In the genomic region with DNA sequence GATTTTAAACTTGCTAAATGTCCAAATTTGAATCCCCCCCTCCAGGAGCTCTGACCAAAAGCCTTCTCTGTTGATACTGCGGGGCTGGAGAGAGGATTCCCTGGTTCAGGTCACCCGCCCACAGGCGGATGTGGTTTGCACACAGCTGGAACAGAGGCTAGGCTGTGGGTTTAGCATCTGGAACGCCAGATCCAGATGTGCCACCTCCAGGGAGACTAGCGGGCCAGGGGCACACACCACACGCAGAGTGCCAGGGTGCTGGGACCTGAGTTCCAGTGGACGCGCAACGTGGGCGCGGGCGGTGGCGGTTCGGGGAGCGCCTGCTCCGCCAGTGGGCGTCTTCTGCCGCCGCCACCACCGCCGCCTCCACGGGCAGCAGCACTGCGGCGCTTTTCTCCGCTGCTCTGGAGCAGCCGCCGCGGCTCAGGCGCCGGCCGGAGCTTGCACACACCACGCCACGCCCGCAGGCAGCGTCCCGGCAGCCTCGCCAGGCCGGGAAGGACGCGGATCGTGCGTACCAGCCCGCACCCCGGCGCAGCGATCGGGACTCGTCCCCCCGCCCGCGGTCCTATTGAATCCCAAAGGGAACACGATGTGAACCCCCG, we compare ENCODE assay signal across 9 mouse cellular contexts.
DNase-seq lines count a peak whose midpoint lies in the region; ATAC-seq and TF ChIP-seq lines count a peak whose summit lies in the region.
"Had no signal": no experiment of that assay in that cellular context is flagged by ENCODE, and none has a peak within 500 bp of the region (broad histone marks: within the 10 kb centered on the region; RNA-seq: fewer than 3 reads in every experiment).

No protein-coding gene starts in this region.

- peak; percentile 49 for TF ChIP-seq POLR2A in brain, embryonic 14.5 days (IDR thresholded peaks at IDR 0.05; ENCODE audit: borderline replicate concordance, extremely low read depth, insufficient read depth, insufficient read length, poor library complexity, severe bottlenecking)

- ATAC-seq in forebrain, postnatal 0 days, result peak; percentile 47
- ATAC-seq in midbrain, embryonic 14.5 days (ENCODE audit: low FRiP score, low TSS enrichment), result peak; percentile 59

- peak in 1 of 2 experiments; percentile 29 for DNase-seq in layer of hippocampus, adult 2 months (ENCODE audit: low spot score in 2 of 2)
- DNase-seq in layer of hippocampus, adult 9-10 months (ENCODE audit: low spot score), result no peak
- peak; percentile 84 for DNase-seq in brain, embryonic 14.5 days (ENCODE audit: low read depth)
- peak; percentile 70 for DNase-seq in forebrain, postnatal 0 days
- peak; percentile 49 for DNase-seq in left cerebral cortex, postnatal 4 days
- peak; percentile 87 for DNase-seq in midbrain, embryonic 14.5 days
- DNase-seq in thymus, postnatal 36 days, result peak; percentile 42 to 62
- no peak for DNase-seq in T-cell, adult 2 months (ENCODE audit: low spot score)

- peak overlapping the region; percentile 90 for H3K9ac ChIP-seq in forebrain, postnatal 0 days
- H3K9ac ChIP-seq in midbrain, embryonic 14.5 days (replicated peaks; ENCODE audit: low read length), result peak overlapping the region; percentile 92

- peak overlapping the region; percentile 83 for H3K4me3 ChIP-seq in layer of hippocampus, adult 2 months
- H3K4me3 ChIP-seq in forebrain, postnatal 0 days (ENCODE audit: low read depth, low read length), result peak overlapping the region; percentile 83
- peak overlapping the region; percentile 86 for H3K4me3 ChIP-seq in midbrain, embryonic 14.5 days (replicated peaks; ENCODE audit: low read depth, low read length)

- H3K27ac ChIP-seq in layer of hippocampus, adult 2 months, result peak overlapping the region; percentile 95
- peak overlapping the region; percentile 92 for H3K27ac ChIP-seq in forebrain, postnatal 0 days (ENCODE audit: low read depth, low read length)
- H3K27ac ChIP-seq in midbrain, embryonic 14.5 days (replicated peaks; ENCODE audit: low read depth, low read length), result peak overlapping the region; percentile 91
- H3K27ac ChIP-seq: macrophage had no signal

- peaks cover 21% of the 10 kb centered on the region for H3K27me3 ChIP-seq in forebrain, postnatal 0 days (ENCODE audit: insufficient read depth, low read length)
- H3K27me3 ChIP-seq in midbrain, embryonic 14.5 days (ENCODE audit: control insufficient read depth, insufficient read depth, low read length), result peaks cover 36% of the 10 kb centered on the region

- no peaks in the 10 kb centered on the region for H3K36me3 ChIP-seq in forebrain, postnatal 0 days (ENCODE audit: insufficient read depth)
- H3K36me3 ChIP-seq in midbrain, embryonic 14.5 days (ENCODE audit: control insufficient read depth, insufficient read depth, low read length), result no peaks in the 10 kb centered on the region

- TF ChIP-seq CTCF in layer of hippocampus, adult 2 months (conservative IDR thresholded peaks at IDR 0.05), result peak; percentile 30
- TF ChIP-seq CTCF in brain, embryonic 14.5 days (IDR thresholded peaks at IDR 0.05; ENCODE audit: borderline replicate concordance, extremely low read depth, insufficient read depth, insufficient read length), result no peak
- peak; percentile 44 for TF ChIP-seq CTCF in forebrain, postnatal 0 days (IDR thresholded peaks at IDR 0.05; ENCODE audit: low read depth)

- H3K4me2 ChIP-seq in forebrain, postnatal 0 days (ENCODE audit: low read depth), result peak overlapping the region; percentile 91
- H3K4me2 ChIP-seq in midbrain, embryonic 14.5 days (ENCODE audit: low read length), result peak overlapping the region; percentile 85

- WGBS in forebrain, postnatal 0 days, result under 1% methylated on average over 48 of the region's 53 CpGs
- WGBS in midbrain, embryonic 14.5 days, result under 1% methylated on average over 49 of the region's 53 CpGs

- intact Hi-C loops in left cerebral cortex, postnatal 4 days (cut with DNase I), result loop anchor here (5.0 kb wide), 2 partner anchors 137 to 188 kb away; no protein-coding TSS in a partner anchor

- H3K4me1 ChIP-seq in forebrain, postnatal 0 days (ENCODE audit: insufficient read depth), result peaks cover 10% of the 10 kb centered on the region; the same call in 1 of the 2 replicates
- peaks cover 28% of the 10 kb centered on the region for H3K4me1 ChIP-seq in midbrain, embryonic 14.5 days (ENCODE audit: control insufficient read depth, insufficient read depth, low read length)

- no peaks in the 10 kb centered on the region for H3K9me3 ChIP-seq in forebrain, postnatal 0 days (ENCODE audit: low read length)
- H3K9me3 ChIP-seq in midbrain, embryonic 14.5 days (ENCODE audit: control insufficient read depth, low read length), result no peaks in the 10 kb centered on the region

Comparison
In these comparisons a context has a peak if more than half of its experiments do, and no peak if none do; other contexts are left out.
1. DNase-seq: peak in brain, embryonic 14.5 days (single experiment), forebrain, postnatal 0 days (single experiment), left cerebral cortex, postnatal 4 days (single experiment), midbrain, embryonic 14.5 days (single experiment) and thymus, postnatal 36 days (2 of 2); none in layer of hippocampus, adult 9-10 months (single experiment) and T-cell, adult 2 months (single experiment).
2. Peak in every context shown above with its lines, with median percentiles within 50 percentile points of each other: H3K27ac ChIP-seq and H3K4me3 ChIP-seq.